Mouse (Mus musculus): ENCODE data around the gene Nsdhl. TPM values are rescaled to one million over a fixed set of nuclear protein-coding genes. Genes with fewer than 3 reads are reported as not detected.

Gene Nsdhl
- 8.2 and 11.8 TPM in 2 replicates for polyA plus RNA-seq (2012; rRNA removed)

DNA sequence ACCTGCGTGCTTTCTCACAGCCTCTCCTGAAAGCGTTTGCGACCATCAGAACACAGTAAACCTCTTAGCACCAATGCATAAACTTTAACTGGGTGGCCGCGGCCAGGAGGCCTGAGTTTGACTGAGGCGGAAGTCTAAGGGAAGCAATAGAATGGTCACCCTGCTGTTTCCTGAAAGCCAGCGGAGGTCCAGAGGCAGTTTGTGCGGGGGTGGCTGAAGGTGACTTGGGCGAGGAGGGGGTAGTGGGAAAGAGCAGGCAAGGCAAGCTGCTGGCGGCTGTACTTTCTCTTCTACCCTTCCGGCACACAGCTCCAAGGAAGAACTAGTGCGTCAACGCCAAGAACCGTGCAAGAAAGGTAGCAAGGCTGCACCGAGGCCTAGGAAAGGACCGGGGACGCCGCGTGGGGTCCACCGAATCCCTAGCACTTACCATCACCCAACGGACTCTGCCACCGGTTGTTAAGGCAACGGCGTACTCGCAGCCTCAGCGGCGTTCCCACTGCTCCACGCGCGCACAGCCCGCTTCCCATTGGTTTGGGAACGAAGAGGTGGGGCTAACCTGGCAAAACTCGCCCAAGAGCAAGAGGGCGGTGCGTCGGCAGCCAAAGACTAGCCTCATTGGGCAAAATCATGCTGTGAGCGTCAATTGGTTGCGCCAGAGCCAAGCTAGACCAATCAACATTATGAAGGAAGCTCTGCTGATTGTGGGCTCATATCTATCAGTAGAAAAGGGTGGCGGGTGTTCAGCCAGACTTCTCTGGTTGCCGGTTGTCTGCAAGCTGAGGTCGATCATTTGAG is at the start of gene Nsdhl, which contains the start of gene Cetn2:
Gene Nsdhl (plus strand): TSS at position 674 of the 798 bp plus-strand sequence.
Gene Cetn2 (minus strand): TSS at position 528 of the 798 bp plus-strand sequence.

DNA sequence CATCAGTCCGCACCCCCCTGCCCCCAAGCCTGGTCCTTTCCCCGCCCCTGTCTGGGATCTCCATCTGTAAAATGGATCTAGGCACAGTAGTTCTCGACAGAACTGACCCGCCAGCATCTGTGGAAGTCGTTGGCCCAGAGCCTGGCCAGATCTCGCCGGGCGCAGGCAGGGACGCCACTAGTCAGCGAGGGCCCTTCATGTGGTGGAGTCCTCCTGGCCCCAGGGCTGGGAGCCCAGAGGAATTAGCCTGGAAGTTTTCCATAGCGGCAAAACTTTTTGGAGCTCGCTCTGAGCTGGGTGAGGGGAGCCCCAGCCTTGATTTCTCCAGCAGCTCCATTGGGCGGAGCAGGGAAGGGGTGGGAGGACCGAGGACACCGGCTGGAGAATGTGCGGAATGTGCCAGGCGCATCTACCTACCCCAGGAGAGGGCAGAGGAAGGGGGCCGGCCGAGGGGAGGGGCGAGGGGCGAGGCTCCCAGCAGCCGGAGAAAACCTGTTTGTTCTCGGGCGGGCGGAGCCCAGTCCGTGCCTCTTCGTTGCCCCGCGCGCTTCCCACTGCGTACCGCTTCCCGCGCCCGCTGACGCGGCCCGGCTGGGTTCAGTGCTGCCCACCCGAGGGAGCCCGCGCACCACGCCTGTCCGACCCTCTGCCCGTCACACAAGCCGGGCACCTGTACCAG is 68.6 kb downstream of the Nsdhl start, which contains the start of gene Zfp185:
Gene Zfp185 (plus strand): TSS at position 499 of the 679 bp plus-strand sequence.

Other genes starting within 250 kb of the Nsdhl start
- gene Gabrq, start 93.4 kb upstream of the Nsdhl start, polyA plus RNA-seq (2012; rRNA removed), result 0.21 and 0.25 TPM in 2 replicates
- 2.2 and 2.8 TPM in 2 replicates for gene Cetn2, start 146 bp upstream of the Nsdhl start, polyA plus RNA-seq (2012; rRNA removed)
- 4.9 and 5.3 TPM in 2 replicates for gene Zfp185, start 68.8 kb downstream of the Nsdhl start, polyA plus RNA-seq (2012; rRNA removed)
- 0.14 and 0.17 TPM in 2 replicates for gene Pnma5, start 118.5 kb downstream of the Nsdhl start, polyA plus RNA-seq (2012; rRNA removed)
- 0.03 TPM in 1 of 2 replicates, not detected in the other for gene Pnma3, start 146.2 kb downstream of the Nsdhl start, polyA plus RNA-seq (2012; rRNA removed)
- gene Xlr4a, start 163.9 kb downstream of the Nsdhl start, polyA plus RNA-seq (2012; rRNA removed), result 0.12 TPM in 1 of 2 replicates, not detected in the other
- 0.41 and 0.93 TPM in 2 replicates for gene Xlr3a, start 178.5 kb downstream of the Nsdhl start, polyA plus RNA-seq (2012; rRNA removed)
- gene Gm14685, start 198.5 kb downstream of the Nsdhl start, polyA plus RNA-seq (2012; rRNA removed), result 0.20 TPM in 1 of 2 replicates, not detected in the other
- not detected in 2 replicates for gene Xlr5b, start 230.2 kb downstream of the Nsdhl start, polyA plus RNA-seq (2012; rRNA removed)
- 0.12 TPM in 1 of 2 replicates, not detected in the other for gene DXBay18, start 230.9 kb downstream of the Nsdhl start, polyA plus RNA-seq (2012; rRNA removed)

All from ovary, adult 2 months (tissue).